Mouse (Mus musculus) T-helper 1 cell (primary cell): ENCODE data around the gene Trpm2.

Experiments
- in situ Hi-C: fragments of 300-600 bp; cut with MboI, MseI; formaldehyde crosslinking; loops from one replicate; pipeline ENCODE4 v1.15.1; 2025; ENCODE audit warnings: high pct_unique_total_duplicates

Trpm2 gene

DNA sequence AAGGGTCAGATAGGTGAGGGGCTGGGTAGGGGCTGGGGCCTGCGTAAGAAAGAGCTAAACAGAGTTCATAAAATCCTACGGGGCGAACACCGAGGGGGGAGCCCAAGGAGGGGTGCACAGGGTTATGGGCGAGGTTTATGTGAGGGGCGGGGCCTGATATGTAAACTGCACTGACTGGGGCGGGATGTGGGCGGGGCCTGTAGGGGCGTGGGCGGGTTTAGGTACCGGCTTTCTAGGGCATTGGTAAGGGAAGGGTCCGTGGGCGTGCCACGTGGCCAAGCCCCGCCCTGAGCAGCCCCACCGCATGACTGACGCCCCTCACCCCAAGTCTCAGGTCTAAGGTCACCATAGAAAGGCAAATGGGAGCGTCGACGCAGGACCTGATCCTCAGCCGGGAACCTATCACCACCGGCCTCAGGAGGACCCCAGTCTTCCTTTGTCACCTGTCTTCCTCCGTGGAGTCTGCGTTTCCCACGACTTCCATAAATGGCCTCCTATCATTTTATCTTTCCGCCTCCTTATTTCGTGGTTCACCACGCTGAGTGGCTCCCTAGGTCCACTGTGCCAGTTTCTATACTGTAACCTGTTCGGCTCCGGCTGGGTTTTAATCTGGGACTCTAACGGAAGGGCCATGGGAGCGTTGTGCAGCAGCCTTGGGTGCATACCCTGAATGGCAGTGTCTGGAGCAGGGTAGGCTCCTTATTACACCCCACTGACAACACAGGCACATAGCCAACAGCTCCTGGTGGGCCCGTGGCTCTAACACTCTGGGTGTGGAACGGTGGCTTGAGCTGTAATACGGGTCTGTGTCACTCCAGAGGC lies 67.3 kb downstream of the Trpm2 start:
- in situ Hi-C loops, result no loop called here

- in situ Hi-C loops, result no loop called here
Observed at GRCm38 (mm10) chr10:77902211-77902893, 68.0 kb downstream of the Trpm2 start, which contains the start of gene Lrrc3. Gene Lrrc3, minus strand, starts transcription at chr10:77902536.

DNA sequence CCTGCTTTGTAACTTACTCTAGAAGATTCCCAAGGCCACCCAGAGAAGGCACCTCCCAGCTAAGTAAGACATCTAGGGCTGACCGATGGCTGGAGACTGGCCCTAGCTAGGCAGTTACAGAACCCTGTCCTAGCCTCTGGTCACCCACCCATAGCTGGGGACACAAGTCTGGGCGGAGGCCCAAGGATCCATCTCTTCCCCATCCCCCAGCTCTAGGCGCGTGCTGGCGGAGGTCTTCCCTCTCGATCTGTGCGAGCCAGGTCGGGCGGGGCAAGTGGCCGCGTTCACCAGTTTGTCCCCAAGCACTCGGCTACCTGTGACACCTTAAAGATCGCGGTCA lies 68.5 kb downstream of the Trpm2 start:
- in situ Hi-C loops, result no loop called here

DNA sequence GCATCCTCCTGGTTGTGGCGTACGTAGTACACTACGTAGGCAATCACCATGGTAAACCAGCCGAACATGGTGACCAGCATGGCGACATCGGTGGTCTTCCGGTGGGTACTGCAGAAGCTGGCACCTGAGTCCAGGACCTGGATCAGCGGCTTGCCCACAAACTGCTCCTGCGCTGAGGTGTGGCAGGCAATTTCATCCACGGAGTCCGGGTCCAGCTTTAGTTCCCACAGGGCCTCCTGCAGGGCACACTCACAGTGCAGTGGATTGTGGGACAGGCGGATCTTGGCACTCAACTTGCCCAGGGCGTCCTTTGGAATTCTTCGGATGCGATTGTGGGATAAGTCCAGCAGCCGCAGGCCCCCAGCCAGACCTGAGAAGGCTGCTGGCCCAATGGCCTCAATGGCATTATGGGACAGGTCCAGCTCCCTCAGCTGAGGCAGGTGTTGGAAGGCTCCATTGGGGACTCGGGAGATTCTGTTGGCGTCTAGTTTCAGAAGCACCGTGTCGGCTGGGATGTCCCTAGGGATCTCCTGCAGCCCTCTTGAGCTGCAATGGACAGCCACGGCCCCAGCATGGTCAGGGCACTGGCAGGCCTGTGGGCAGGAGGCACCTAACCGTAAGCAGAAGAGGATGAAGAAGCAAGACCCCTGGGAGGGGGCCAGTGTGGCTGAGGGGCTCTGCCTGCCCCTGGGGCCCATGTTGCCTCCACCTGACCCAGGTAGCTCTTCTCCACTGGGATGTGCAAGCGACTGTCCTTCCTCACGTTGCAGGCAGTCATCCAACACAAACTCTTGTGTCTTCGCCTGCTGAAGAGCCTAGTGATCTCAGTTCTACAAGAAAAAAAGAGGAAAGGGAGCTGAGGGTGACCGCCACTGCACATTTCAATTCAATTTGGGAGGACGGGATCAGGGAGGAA lies 69.2 kb downstream of the Trpm2 start:
- in situ Hi-C loops, result no loop called here

GRCm38 (mm10) chr10:77900126-77900525 lies 70.2 kb downstream of the Trpm2 start:
- in situ Hi-C loops, result no loop called here

DNA sequence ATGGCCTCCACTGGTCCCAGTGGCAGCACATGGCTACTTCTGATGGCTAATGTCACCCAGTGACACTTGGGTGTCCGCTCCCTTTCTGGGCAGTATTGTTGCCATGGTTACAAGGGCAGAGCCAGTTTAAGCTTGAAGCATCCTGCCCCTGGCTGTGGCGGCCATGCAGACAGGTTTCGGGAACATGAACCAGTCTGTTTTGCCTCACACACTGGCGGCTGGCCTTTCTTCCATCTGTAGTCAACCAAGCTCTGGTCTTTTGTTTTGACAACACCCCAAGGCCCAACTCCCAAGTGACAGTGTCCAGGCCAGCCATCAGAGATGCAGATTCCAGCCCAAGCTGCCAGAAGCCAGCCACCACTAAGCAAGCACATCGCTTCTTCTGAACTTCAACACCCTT lies 74.8 kb downstream of the Trpm2 start:
- in situ Hi-C loops, result no loop called here

- in situ Hi-C loops, result no loop called here
Observed at GRCm38 (mm10) chr10:77890987-77891565, 79.3 kb downstream of the Trpm2 start.

- in situ Hi-C loops, result loop anchor here (10.0 kb wide), 1 partner anchor 1291 kb away; no protein-coding TSS in a partner anchor
Observed at GRCm38 (mm10) chr10:77886007-77886747, 84.2 kb downstream of the Trpm2 start.

- in situ Hi-C loops, result loop anchor here (10.0 kb wide), 1 partner anchor 1288 kb away; no protein-coding TSS in a partner anchor
Observed at GRCm38 (mm10) chr10:77882553-77882952, 87.8 kb downstream of the Trpm2 start.

DNA sequence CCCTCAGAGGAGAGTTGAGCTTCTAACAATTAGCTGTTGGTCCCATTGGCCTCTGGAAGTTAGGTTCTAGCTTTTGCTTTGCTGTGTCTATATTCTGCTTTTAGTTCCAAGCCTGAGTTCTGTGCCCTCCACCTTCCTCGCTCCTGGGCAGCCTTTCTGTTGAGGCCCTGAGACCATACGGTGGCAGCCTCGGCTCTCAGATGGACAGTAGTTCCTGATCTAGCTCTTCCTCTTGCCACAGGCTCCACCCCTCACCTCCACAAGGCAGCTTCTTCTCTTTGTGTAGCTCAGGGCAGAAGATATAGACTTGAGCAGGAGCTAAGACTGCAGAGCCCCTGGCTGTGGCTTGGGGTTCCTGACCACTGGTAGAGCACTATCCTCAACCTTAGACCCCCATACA lies 90.1 kb downstream of the Trpm2 start:
- in situ Hi-C loops, result loop anchor here (10.0 kb wide), 1 partner anchor 1286 kb away; no protein-coding TSS in a partner anchor

GRCm38 (mm10) chr10:77878985-77879384 lies 91.4 kb downstream of the Trpm2 start:
- in situ Hi-C loops, result no loop called here

DNA sequence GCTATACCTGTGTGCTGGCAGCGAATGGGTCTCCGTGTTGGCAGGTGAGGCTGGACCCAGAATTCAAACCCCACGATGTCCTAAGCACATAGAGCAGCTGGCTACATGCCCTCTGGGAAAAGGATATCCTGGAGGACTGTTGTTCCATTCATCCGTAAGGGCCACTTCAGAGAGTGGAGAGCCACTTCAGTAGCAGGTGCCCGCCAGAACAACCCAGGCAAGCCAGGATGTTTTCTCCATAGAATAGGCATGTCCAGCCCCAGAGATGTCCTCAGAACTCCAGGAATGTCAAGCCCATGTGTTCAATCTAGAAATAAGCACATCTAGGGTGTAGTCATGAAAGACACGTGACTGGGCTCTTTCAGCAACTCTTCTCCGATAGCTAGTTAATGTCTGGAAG lies 100.7 kb downstream of the Trpm2 start:
- in situ Hi-C loops, result no loop called here

DNA sequence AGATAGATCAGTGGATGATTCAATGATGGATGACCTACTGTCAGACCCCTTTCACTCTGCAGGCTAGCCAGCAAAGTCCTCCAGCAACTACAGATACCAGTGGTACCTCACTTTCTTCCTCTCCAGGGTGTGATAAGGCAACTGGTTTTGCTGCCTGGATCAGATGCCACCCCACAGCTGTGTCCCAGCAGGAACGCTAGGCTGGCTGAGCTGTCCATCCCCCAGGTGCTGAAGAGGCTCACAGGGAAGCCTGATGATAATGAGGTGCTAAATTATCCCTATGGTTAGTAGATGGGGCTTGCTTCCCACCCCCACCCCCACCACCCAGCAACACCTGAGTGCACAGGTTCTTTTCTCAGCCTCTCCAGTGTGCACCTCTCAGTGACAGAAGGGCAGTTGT lies 102.8 kb downstream of the Trpm2 start:
- in situ Hi-C loops, result no loop called here

DNA sequence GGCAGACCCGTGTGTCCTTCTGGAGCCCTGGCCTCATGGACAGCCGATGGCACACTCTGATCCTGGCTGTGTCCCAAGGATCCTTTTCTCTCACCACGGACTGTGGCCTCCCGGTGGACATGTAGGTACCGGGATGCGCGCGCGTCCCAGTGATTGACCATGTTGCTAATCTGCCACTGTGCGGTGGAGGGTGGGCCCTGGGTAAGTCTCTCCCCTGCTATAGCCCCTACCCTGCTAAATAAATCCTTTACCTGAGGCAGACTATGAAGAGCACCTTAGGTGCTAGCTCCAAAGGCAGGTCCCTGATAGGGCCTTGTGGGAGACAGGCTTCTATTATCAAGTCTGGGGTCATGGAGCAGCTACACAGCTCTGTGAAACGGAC lies 105.6 kb downstream of the Trpm2 start:
- in situ Hi-C loops, result no loop called here

- in situ Hi-C loops, result no loop called here
Observed at GRCm38 (mm10) chr10:77864067-77864761, 106.1 kb downstream of the Trpm2 start.

GRCm38 (mm10) chr10:77861675-77862074 lies 108.7 kb downstream of the Trpm2 start, which contains the start of gene Gm3285:
Gene Gm3285, plus strand, starts transcription at chr10:77861975.
- in situ Hi-C loops, result no loop called here
